Mouse (Mus musculus): Measurements from ENCODE around the gene Adam10. TPM values are rescaled to one million over a fixed set of nuclear protein-coding genes. Genes with fewer than 3 reads are reported as not detected.

Gene Adam10
- polyA plus RNA-seq, 2 experiments = 37.2 to 55.2 TPM

GRCm38 (mm10) chr9:70760974-70761373 lies 82.2 kb downstream of the Adam10 start:
- no peak overlapping the region for H3K4me3 ChIP-seq (ENCODE audit: insufficient read depth in 1 of 2, low read depth in 2 of 2, low read length in 2 of 2)
- H3K4me2 ChIP-seq (ENCODE audit: low read depth) = no peak overlapping the region
- H3K36me3 ChIP-seq (replicated peaks; ENCODE audit: control insufficient read depth, insufficient read depth, low read depth) = peaks cover 83% of the 10 kb centered on the region
- no peaks in the 10 kb centered on the region for H3K9me3 ChIP-seq (ENCODE audit: control insufficient read depth, low read length)
- ATAC-seq (ENCODE audit: insufficient read depth) (no peak), DNase-seq (ENCODE audit: low read depth in 3 of 3, low spot score in 3 of 3) (no peak)
- TF ChIP-seq CTCF (IDR thresholded peaks at IDR 0.05; ENCODE audit: low read depth) = no peak
- TF ChIP-seq EP300 (IDR thresholded peaks at IDR 0.05; ENCODE audit: low read depth) = no peak
- no peaks in the 10 kb centered on the region for H3K27me3 ChIP-seq (ENCODE audit: control insufficient read depth, insufficient read depth, low read length)
- peak overlapping the region; percentile 18; the same call in 1 of the 2 replicates for H3K27ac ChIP-seq
- H3K4me1 ChIP-seq (replicated peaks; ENCODE audit: control insufficient read depth in 2 of 2, insufficient read depth in 2 of 2, low read length in 1 of 2) = no peaks in the 10 kb centered on the region
- H3K9ac ChIP-seq (replicated peaks) = no peak overlapping the region
- 83% methylated on average over 5 of the region's 5 CpGs for WGBS (ENCODE audit: insufficient replicate concordance)

- Histone ChIP-seq H3K9ac (replicated peaks) (no peak overlapping the region), H3K4me1 (replicated peaks; ENCODE audit: control insufficient read depth in 2 of 2, insufficient read depth in 2 of 2, low read length in 1 of 2) (peaks cover 0 to 15% of the 10 kb centered on the region in 2 experiments; a peak in 2 of 4 replicates), H3K4me3 (ENCODE audit: insufficient read depth in 1 of 2, low read depth in 2 of 2, low read length in 2 of 2) (no peak overlapping the region), H3K4me2 (ENCODE audit: low read depth) (no peak overlapping the region), H3K27ac (no peak overlapping the region), H3K36me3 (replicated peaks; ENCODE audit: control insufficient read depth, insufficient read depth, low read depth) (peaks cover 72% of the 10 kb centered on the region), H3K27me3 (ENCODE audit: control insufficient read depth, insufficient read depth, low read length) (no peaks in the 10 kb centered on the region), H3K9me3 (ENCODE audit: control insufficient read depth, low read length) (no peaks in the 10 kb centered on the region)
- 17% methylated on average over 2 of the region's 2 CpGs for WGBS (ENCODE audit: insufficient replicate concordance)
- DNase-seq (ENCODE audit: low read depth in 3 of 3, low spot score in 3 of 3) (peak in 2 of 3 experiments; percentile 16 to 35), ATAC-seq (ENCODE audit: insufficient read depth) (peak; percentile 55; the same call in 1 of the 2 replicates)
- TF ChIP-seq EP300 (IDR thresholded peaks at IDR 0.05; ENCODE audit: low read depth) (peak; percentile 46), CTCF (IDR thresholded peaks at IDR 0.05; ENCODE audit: low read depth) (no peak)
Measured at GRCm38 (mm10) chr9:70775517-70775916, 96.7 kb downstream of the Adam10 start.

GRCm38 (mm10) chr9:70782191-70782590 lies 103.4 kb downstream of the Adam10 start:
- ATAC-seq (ENCODE audit: insufficient read depth) (no peak), DNase-seq (ENCODE audit: low read depth in 3 of 3, low spot score in 3 of 3) (no peak)
- Histone ChIP-seq H3K4me1 (replicated peaks; ENCODE audit: control insufficient read depth in 2 of 2, insufficient read depth in 2 of 2, low read length in 1 of 2) (peaks cover 0 to 2% of the 10 kb centered on the region in 2 experiments; a peak in 1 of 4 replicates), H3K9me3 (ENCODE audit: control insufficient read depth, low read length) (no peaks in the 10 kb centered on the region), H3K27me3 (ENCODE audit: control insufficient read depth, insufficient read depth, low read length) (no peaks in the 10 kb centered on the region), H3K27ac (no peak overlapping the region), H3K4me3 (ENCODE audit: insufficient read depth in 1 of 2, low read depth in 2 of 2, low read length in 2 of 2) (no peak overlapping the region), H3K36me3 (replicated peaks; ENCODE audit: control insufficient read depth, insufficient read depth, low read depth) (peaks cover 50% of the 10 kb centered on the region), H3K9ac (replicated peaks) (no peak overlapping the region), H3K4me2 (ENCODE audit: low read depth) (no peak overlapping the region)
- no peak for TF ChIP-seq CTCF (IDR thresholded peaks at IDR 0.05; ENCODE audit: low read depth)
- TF ChIP-seq EP300 (IDR thresholded peaks at IDR 0.05; ENCODE audit: low read depth) = no peak
- WGBS (ENCODE audit: insufficient replicate concordance) = 87% methylated on average over 3 of the region's 3 CpGs

GRCm38 (mm10) chr9:70788705-70789104 lies 109.9 kb downstream of the Adam10 start:
- ATAC-seq (ENCODE audit: insufficient read depth) = no peak
- Histone ChIP-seq H3K4me3 (ENCODE audit: insufficient read depth in 1 of 2, low read depth in 2 of 2, low read length in 2 of 2) (no peak overlapping the region), H3K4me2 (ENCODE audit: low read depth) (no peak overlapping the region), H3K9me3 (ENCODE audit: control insufficient read depth, low read length) (no peaks in the 10 kb centered on the region), H3K36me3 (replicated peaks; ENCODE audit: control insufficient read depth, insufficient read depth, low read depth) (peaks cover 10% of the 10 kb centered on the region), H3K27ac (no peak overlapping the region), H3K4me1 (replicated peaks; ENCODE audit: control insufficient read depth in 2 of 2, insufficient read depth in 2 of 2, low read length in 1 of 2) (no peaks in the 10 kb centered on the region), H3K27me3 (ENCODE audit: control insufficient read depth, insufficient read depth, low read length) (no peaks in the 10 kb centered on the region), H3K9ac (replicated peaks) (no peak overlapping the region)
- no peak for DNase-seq (ENCODE audit: low read depth in 3 of 3, low spot score in 3 of 3)
- 80% methylated on average over 7 of the region's 7 CpGs for WGBS (ENCODE audit: insufficient replicate concordance)
- TF ChIP-seq CTCF (IDR thresholded peaks at IDR 0.05; ENCODE audit: low read depth) (no peak), EP300 (IDR thresholded peaks at IDR 0.05; ENCODE audit: low read depth) (no peak)

GRCm38 (mm10) chr9:70790621-70791020 lies 111.8 kb downstream of the Adam10 start:
- Histone ChIP-seq H3K36me3 (replicated peaks; ENCODE audit: control insufficient read depth, insufficient read depth, low read depth) (no peaks in the 10 kb centered on the region), H3K9ac (replicated peaks) (no peak overlapping the region), H3K27me3 (ENCODE audit: control insufficient read depth, insufficient read depth, low read length) (no peaks in the 10 kb centered on the region), H3K4me3 (ENCODE audit: insufficient read depth in 1 of 2, low read depth in 2 of 2, low read length in 2 of 2) (no peak overlapping the region), H3K27ac (no peak overlapping the region), H3K4me2 (ENCODE audit: low read depth) (no peak overlapping the region), H3K4me1 (replicated peaks; ENCODE audit: control insufficient read depth in 2 of 2, insufficient read depth in 2 of 2, low read length in 1 of 2) (0 out of 4 replicates have a peak, but pooled peaks cover 0 to 4% of the 10 kb centered on the region in 2 experiments), H3K9me3 (ENCODE audit: control insufficient read depth, low read length) (no peaks in the 10 kb centered on the region)
- 73% methylated on average over 4 of the region's 4 CpGs for WGBS (ENCODE audit: insufficient replicate concordance)
- TF ChIP-seq CTCF (IDR thresholded peaks at IDR 0.05; ENCODE audit: low read depth) (no peak), EP300 (IDR thresholded peaks at IDR 0.05; ENCODE audit: low read depth) (no peak)
- no peak for DNase-seq (ENCODE audit: low read depth in 3 of 3, low spot score in 3 of 3)
- ATAC-seq (ENCODE audit: insufficient read depth) = no peak

All from liver, embryonic 14.5 days (tissue).